ENCODE assay signal across 8 mouse cellular contexts in the genomic region with DNA sequence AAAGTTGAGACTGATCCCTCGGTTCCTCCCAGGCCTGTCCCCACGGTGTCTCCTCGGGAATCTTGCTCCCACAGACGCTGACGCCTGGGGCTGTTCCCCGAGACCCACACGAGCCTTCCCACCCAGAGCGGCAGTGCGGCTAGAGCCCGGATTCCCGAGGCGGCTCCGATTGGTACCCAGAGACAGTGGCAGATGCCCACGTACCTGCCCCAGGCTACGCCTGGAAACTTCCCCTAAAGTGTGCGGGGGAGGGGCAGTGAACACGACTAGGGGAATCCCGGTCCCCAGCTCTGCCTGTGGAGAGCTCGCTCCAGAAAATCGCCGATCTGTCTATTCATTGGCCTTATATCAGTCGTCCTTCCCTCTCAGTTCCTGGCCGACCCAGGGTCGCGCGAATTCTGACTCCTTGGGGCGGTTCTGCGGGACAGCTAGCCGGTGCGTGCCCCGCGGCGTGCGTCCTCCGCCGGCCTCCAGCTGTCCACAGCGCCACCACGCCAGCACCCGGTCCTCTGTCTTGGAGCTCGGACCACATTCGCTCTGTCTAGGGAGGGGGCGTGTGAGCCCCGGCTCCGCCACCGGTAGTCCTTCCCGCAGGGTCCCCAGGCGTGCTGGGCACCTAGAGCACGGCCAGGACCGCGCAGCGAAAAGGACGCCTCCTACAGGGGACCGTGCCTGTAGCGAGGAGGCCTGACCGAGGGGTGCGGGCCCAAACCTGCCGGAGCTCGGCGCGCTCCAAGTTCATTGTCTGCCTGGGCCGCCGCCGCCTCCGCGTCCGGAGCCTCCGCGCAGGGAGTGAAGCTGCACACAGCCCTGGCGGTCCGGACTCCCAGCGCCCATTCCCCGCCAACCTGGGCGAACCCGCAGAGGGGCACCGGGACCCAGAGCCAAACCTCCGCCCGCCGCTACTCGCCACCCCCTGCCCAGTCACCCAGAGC. TPM values are rescaled to one million over a fixed set of nuclear protein-coding genes. Genes with fewer than 3 reads are reported as not detected.
DNase-seq lines count a peak whose midpoint lies in the region; ATAC-seq lines count a peak whose summit lies in the region.

No protein-coding gene starts in this region.

- peak overlapping the region; percentile 92 for H3K27ac ChIP-seq in intestine, embryonic 14.5 days (ENCODE audit: low read depth)

- no peaks in the 10 kb centered on the region for H3K9me3 ChIP-seq in intestine, embryonic 14.5 days (ENCODE audit: control insufficient read depth, low read length)

- H3K36me3 ChIP-seq in intestine, embryonic 14.5 days (ENCODE audit: control insufficient read depth, insufficient read depth, low read length), result no peaks in the 10 kb centered on the region

- H3K4me2 ChIP-seq in intestine, embryonic 14.5 days (ENCODE audit: low read length), result peak overlapping the region; percentile 91

- ATAC-seq in intestine, embryonic 14.5 days (replicated peaks; ENCODE audit: low FRiP score, low TSS enrichment, low read depth), result peak; percentile 75

- intact Hi-C loops in gastrocnemius, postnatal 36 days (cut with DNase I), result loop anchor here (2.0 kb wide), 2 partner anchors 90 to 158 kb away; no protein-coding TSS in a partner anchor
- intact Hi-C loops in left cerebral cortex, postnatal 4 days (cut with DNase I), result loop anchor here (5.0 kb wide), 4 partner anchors 51 to 236 kb away; no protein-coding TSS in a partner anchor

- H3K4me3 ChIP-seq in intestine, embryonic 14.5 days (ENCODE audit: low read depth, low read length), result peak overlapping the region; percentile 88

- peaks cover 29% of the 10 kb centered on the region for H3K4me1 ChIP-seq in intestine, embryonic 14.5 days (replicated peaks; ENCODE audit: control insufficient read depth, insufficient read depth, low read length)

- no peaks in the 10 kb centered on the region for H3K27me3 ChIP-seq in intestine, embryonic 14.5 days (replicated peaks; ENCODE audit: control insufficient read depth, insufficient read depth, low read length)

- 0% methylated on average over 78 of the region's 79 CpGs for WGBS in intestine, embryonic 14.5 days

- peak overlapping the region; percentile 88 for H3K9ac ChIP-seq in intestine, embryonic 14.5 days (ENCODE audit: low read length)

- peak; percentile 78 for DNase-seq in adrenal gland, postnatal 10 days
- peak; percentile 75 for DNase-seq in embryo, embryonic 10.5 days (ENCODE audit: low spot score)
- peak; percentile 39 to 65 for DNase-seq in gastrocnemius, postnatal 36 days
- DNase-seq in intestine, embryonic 14.5 days (ENCODE audit: low spot score), result peak; percentile 85
- DNase-seq in left cerebral cortex, postnatal 4 days, result peak; percentile 60
- DNase-seq in mesoderm, embryonic 11.5 days (ENCODE audit: low read depth, low spot score), result peak; percentile 70
- DNase-seq in right cerebral cortex, postnatal 36 days (ENCODE audit: low spot score in 2 of 2), result peak; percentile 34 to 57
- DNase-seq in yolk sac, embryonic 10.5 days (ENCODE audit: low spot score), result peak; percentile 66

RNA-seq across cellular contexts. Expression of a gene that starts 0.7 kb away (rescaled TPM):
- 10 to 100 TPM; 39.3 to 40.3 TPM for total RNA-seq in adrenal gland, postnatal 10 days (2021)
- 1 to 10 TPM; 2.3 to 2.6 TPM for total RNA-seq in gastrocnemius, postnatal 36 days (2021)
- 29.1 and 32.1 TPM in 2 replicates for polyA plus RNA-seq in intestine, embryonic 14.5 days (2014; fragmentation: Nextera tagmentation; extraction: Ambion mirVana)
- total RNA-seq in left cerebral cortex, postnatal 4 days (2021), result 10 to 100 TPM; 34.1 to 34.7 TPM

Comparison
In these comparisons a context has a peak if more than half of its experiments do, and no peak if none do; other contexts are left out.
1. Peak in every context shown above with its lines: DNase-seq, ATAC-seq, H3K4me3 ChIP-seq and H3K27ac ChIP-seq.
2. RNA of a gene that starts 0.7 kb away (total RNA-seq): 39.3 to 40.3 TPM in adrenal gland, postnatal 10 days and 34.1 to 34.7 TPM in left cerebral cortex, postnatal 4 days; 2.3 to 2.6 TPM in gastrocnemius, postnatal 36 days; every median in the first group is over 4 times any median in the second.